Mouse (Mus musculus): ENCODE measurements around the gene Ica1. TPM values are rescaled to one million over a fixed set of nuclear protein-coding genes. Genes with fewer than 3 reads are reported as not detected.

Ica1 gene
- 10 to 100 TPM; 67.4 to 78.2 TPM for total RNA-seq (2021)

GRCm38 (mm10) chr6:8778296-8778649 lies at the start of gene Ica1:
TSS of gene Ica1 (minus strand) at chr6:8778488.
- intact Hi-C loops (cut with DNase I), result no loop called here

GRCm38 (mm10) chr6:8819866-8820265 lies 41.6 kb upstream of the Ica1 start:
- no peak for DNase-seq (ENCODE audit: low spot score in 2 of 2)
- intact Hi-C loops (cut with DNase I), result loop anchor here (10.0 kb wide), 1 partner anchor 545 kb away; no protein-coding TSS in a partner anchor

More at GRCm38 (mm10) chr6:8778296-8778649, at the start of gene Ica1:
- no peak for DNase-seq (ENCODE audit: low spot score in 2 of 2)

- no peak for DNase-seq (ENCODE audit: low spot score in 2 of 2)
- intact Hi-C loops (cut with DNase I), result no loop called here
These were observed 36.2 kb upstream of the Ica1 start for GRCm38 (mm10) chr6:8814332-8815002.

- DNase-seq (ENCODE audit: low spot score in 2 of 2), result no peak
- intact Hi-C loops (cut with DNase I), result no loop called here
These were observed 24.4 kb upstream of the Ica1 start for GRCm38 (mm10) chr6:8802561-8803150.

GRCm38 (mm10) chr6:8792385-8792784 lies 14.1 kb upstream of the Ica1 start:
- intact Hi-C loops (cut with DNase I), result no loop called here
- DNase-seq (ENCODE audit: low spot score in 2 of 2), result no peak

- no peak for DNase-seq (ENCODE audit: low spot score in 2 of 2)
- intact Hi-C loops (cut with DNase I), result no loop called here
These were observed 13.5 kb upstream of the Ica1 start for GRCm38 (mm10) chr6:8791781-8792180.

GRCm38 (mm10) chr6:8780618-8781017 lies 2.3 kb upstream of the Ica1 start:
- intact Hi-C loops (cut with DNase I), result no loop called here
- DNase-seq (ENCODE audit: low spot score in 2 of 2), result no peak

- DNase-seq (ENCODE audit: low spot score in 2 of 2), result peak; percentile 83 to 87
- intact Hi-C loops (cut with DNase I), result no loop called here
These were observed 635 bp downstream of the Ica1 start for GRCm38 (mm10) chr6:8777411-8778295.

GRCm38 (mm10) chr6:8771539-8771938 lies 6.7 kb downstream of the Ica1 start:
- intact Hi-C loops (cut with DNase I), result no loop called here

GRCm38 (mm10) chr6:8770341-8770740 lies 7.9 kb downstream of the Ica1 start:
- intact Hi-C loops (cut with DNase I), result no loop called here
- DNase-seq (ENCODE audit: low spot score in 2 of 2), result no peak

More at GRCm38 (mm10) chr6:8771539-8771938, 6.7 kb downstream of the Ica1 start:
- no peak for DNase-seq (ENCODE audit: low spot score in 2 of 2)

GRCm38 (mm10) chr6:8769803-8770202 lies 8.5 kb downstream of the Ica1 start:
- intact Hi-C loops (cut with DNase I), result no loop called here
- no peak for DNase-seq (ENCODE audit: low spot score in 2 of 2)

- DNase-seq (ENCODE audit: low spot score in 2 of 2), result no peak
- intact Hi-C loops (cut with DNase I), result no loop called here
These were observed 11.6 kb downstream of the Ica1 start for GRCm38 (mm10) chr6:8766652-8767051.

GRCm38 (mm10) chr6:8765801-8766200 lies 12.5 kb downstream of the Ica1 start:
- no peak for DNase-seq (ENCODE audit: low spot score in 2 of 2)
- intact Hi-C loops (cut with DNase I), result no loop called here

- no peak for DNase-seq (ENCODE audit: low spot score in 2 of 2)
- intact Hi-C loops (cut with DNase I), result no loop called here
These were observed 13.2 kb downstream of the Ica1 start for GRCm38 (mm10) chr6:8765064-8765463.

- intact Hi-C loops (cut with DNase I), result no loop called here
- no peak for DNase-seq (ENCODE audit: low spot score in 2 of 2)
These were observed 17.5 kb downstream of the Ica1 start for GRCm38 (mm10) chr6:8760708-8761294.

GRCm38 (mm10) chr6:8759901-8760300 lies 18.4 kb downstream of the Ica1 start:
- DNase-seq (ENCODE audit: low spot score in 2 of 2), result no peak
- intact Hi-C loops (cut with DNase I), result no loop called here

- DNase-seq (ENCODE audit: low spot score in 2 of 2), result no peak
- intact Hi-C loops (cut with DNase I), result no loop called here
These were observed 22.5 kb downstream of the Ica1 start for GRCm38 (mm10) chr6:8755760-8756276.

- DNase-seq (ENCODE audit: low spot score in 2 of 2), result no peak
- intact Hi-C loops (cut with DNase I), result no loop called here
These were observed 23.8 kb downstream of the Ica1 start for GRCm38 (mm10) chr6:8754486-8754885.

- intact Hi-C loops (cut with DNase I), result no loop called here
- no peak for DNase-seq (ENCODE audit: low spot score in 2 of 2)
These were observed 24.6 kb downstream of the Ica1 start for GRCm38 (mm10) chr6:8753723-8754036.

All from left cerebral cortex, postnatal 36 days (tissue).